Mouse (Mus musculus) MEL-GATA-1-ER (cell line): ENCODE measurements at regions not wholly inside any gene's neighbourhood (a gene's known extent, or its start where the extent isn't known, plus 50 kb on each side); places are given as distances from the start of the nearest gene placed in this dataset.

Source experiments
- DNase-seq: peaks from one replicate; pipeline ENCODE4 v3.0.0-alpha.2; 2012; ENCODE audit warnings: low read depth; ENCODE audit errors: extremely low read depth

GRCm38 (mm10) chr9:112743871-112744590 lies 508.3 kb upstream of the Arpp21 start:
- no peak for DNase-seq

- DNase-seq: no peak
These were observed 500.0 kb upstream of the Arpp21 start for GRCm38 (mm10) chr9:112735761-112736160.

DNA sequence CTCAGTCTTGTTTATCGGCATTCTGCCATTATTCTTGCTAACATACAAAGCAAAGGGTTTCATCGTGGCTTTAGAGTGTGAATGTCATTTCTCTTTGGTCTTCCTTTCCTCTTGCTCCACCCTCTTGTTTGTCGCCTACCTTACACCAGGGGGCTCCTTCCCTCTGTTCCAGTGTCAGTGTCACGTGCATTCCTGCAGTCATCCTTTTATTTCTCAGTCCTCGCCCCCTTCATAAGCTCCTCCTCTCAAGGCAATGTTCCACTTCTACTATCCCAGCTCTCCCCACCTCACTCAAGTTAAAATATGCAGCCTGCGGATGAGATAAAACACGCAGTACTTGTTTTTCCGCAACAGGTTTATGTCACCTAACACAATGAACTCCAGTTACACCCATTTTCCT lies 489.8 kb upstream of the Arpp21 start:
- DNase-seq: no peak

DNA sequence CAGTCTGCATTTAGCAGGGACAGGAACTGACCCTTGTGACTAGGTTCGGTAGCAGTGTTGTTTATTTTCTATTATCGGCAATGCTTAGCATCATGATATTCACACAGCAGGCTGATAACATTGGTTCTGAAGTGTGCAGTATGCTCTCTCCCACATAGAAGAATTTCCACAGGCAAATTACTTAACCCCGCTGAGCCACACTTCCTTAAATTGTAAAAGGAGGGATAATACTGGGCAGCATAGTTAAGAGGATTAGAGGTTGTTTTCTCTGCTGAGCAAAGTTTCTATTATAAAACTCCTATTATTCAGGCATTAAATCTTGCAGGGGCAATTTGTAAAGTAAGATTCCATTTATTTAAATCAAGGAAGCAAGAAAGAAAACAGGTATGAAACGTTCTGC lies 489.4 kb upstream of the Arpp21 start:
- no peak for DNase-seq

DNA sequence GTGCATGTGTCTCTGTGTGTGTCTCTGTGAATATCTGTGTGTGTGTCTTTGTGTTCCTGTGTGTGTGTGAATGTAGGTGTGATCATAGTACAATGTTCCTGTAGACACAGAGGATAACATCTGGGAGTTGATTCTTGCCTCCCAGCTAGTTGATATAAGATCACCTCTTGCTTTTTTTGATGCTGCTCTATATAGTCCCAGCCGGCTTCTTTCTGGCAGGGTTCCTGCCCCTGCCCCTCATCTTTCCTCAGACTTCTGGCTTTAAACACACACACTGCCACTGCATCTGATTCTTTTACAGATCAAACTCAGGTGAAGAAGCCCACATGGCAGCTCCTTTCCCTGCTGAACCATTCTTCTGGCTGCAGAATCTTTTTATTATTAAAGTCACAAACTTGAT lies 487.6 kb upstream of the Arpp21 start:
- DNase-seq: no peak

DNA sequence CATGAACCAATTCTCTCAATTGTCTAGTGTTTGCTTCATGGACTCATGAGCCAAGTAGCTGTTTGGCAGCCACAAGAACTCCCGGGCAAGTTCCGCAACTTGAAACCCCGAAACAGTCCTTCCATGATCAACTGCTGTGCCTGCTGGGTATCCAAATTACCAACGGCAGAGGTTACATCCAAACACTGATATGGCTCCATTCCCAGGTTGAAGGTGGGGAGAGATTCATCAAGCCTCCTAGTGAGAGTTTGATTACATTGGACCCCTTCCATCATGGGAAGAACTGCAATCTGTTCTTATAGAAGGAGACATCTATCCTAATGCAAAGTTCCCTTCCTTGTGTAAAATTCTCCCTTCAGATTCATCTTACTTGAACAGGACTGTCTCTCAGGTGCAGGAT lies 486.8 kb upstream of the Arpp21 start:
- no peak for DNase-seq

- DNase-seq: no peak
These were observed 479.5 kb upstream of the Arpp21 start for GRCm38 (mm10) chr9:112715197-112715762.

GRCm38 (mm10) chr9:112678866-112679265 lies 443.1 kb upstream of the Arpp21 start:
- DNase-seq: no peak

GRCm38 (mm10) chr9:112675232-112675631 lies 439.5 kb upstream of the Arpp21 start:
- DNase-seq: no peak
